Mouse (Mus musculus) ES-E14 (cell line): ENCODE data around the gene Ezh1. TPM values are rescaled to one million over a fixed set of nuclear protein-coding genes. Genes with fewer than 3 reads are reported as not detected.

Experiments used
- DNase-seq: peaks from one replicate; pipeline ENCODE4 v3.0.0-alpha.2; 2013; ENCODE audit warnings: low read depth, low spot score
- H3K27ac ChIP-seq: 2 replicates; pipeline ENCODE4 v1.5.1; 2012; ENCODE audit warnings: low read depth, mild to moderate bottlenecking, low read length, moderate library complexity, mixed read lengths; ENCODE audit not compliant: poor library complexity, insufficient read depth, severe bottlenecking
- H3K36me3 ChIP-seq: 2 replicates; pipeline ENCODE4 v1.6.1; 2012; ENCODE audit warnings: mild to moderate bottlenecking, low read length, moderate library complexity, mixed read lengths; ENCODE audit not compliant: control insufficient read depth, poor library complexity, insufficient read depth, severe bottlenecking
- H3K4me1 ChIP-seq, 2 experiments: fragments of 150-350 bp in 1 of 2; sonication (generic) in 1 of 2; 2 replicates each; pipeline ENCODE4 v1.6.1; 2012; ENCODE audit warnings: low read length in 2 of 2, mild to moderate bottlenecking in 1 of 2, mixed read lengths in 1 of 2; ENCODE audit not compliant: control insufficient read depth in 2 of 2, insufficient read depth in 2 of 2, poor library complexity in 1 of 2
- H3K4me3 ChIP-seq, 2 experiments: fragments of 150-350 bp in 1 of 2; sonication (generic) in 1 of 2; 2 replicates each; pipeline ENCODE4 v1.5.1; 2012; ENCODE audit warnings: low read length in 2 of 2, low read depth in 1 of 2, mild to moderate bottlenecking in 1 of 2, mixed read lengths in 1 of 2; ENCODE audit not compliant: insufficient read depth in 1 of 2, poor library complexity in 1 of 2, severe bottlenecking in 1 of 2
- H3K9ac ChIP-seq: 2 replicates; pipeline ENCODE4 v1.6.1; 2012; ENCODE audit warnings: low read depth, mild to moderate bottlenecking, low read length, mixed read lengths; ENCODE audit not compliant: poor library complexity, insufficient read depth, severe bottlenecking
- H3K9me3 ChIP-seq: fragments of 150-350 bp; sonication (generic); 2 replicates; pipeline ENCODE4 v1.6.1; 2012; ENCODE audit warnings: low read depth, mild to moderate bottlenecking, low read length; ENCODE audit not compliant: control insufficient read depth, insufficient read depth
- CHD2 ChIP-seq: IDR thresholded peaks from 2 replicates; pipeline ENCODE4 v1.6.1; 2014; ENCODE audit warnings: mild to moderate bottlenecking, low read depth, low read length, inconsistent platforms
- HCFC1 ChIP-seq: IDR thresholded peaks from 2 replicates; pipeline ENCODE4 v1.6.1; 2012; ENCODE audit warnings: low read length, inconsistent platforms, borderline replicate concordance; ENCODE audit not compliant: insufficient read depth
- MAFK ChIP-seq: IDR thresholded peaks from 2 replicates; pipeline ENCODE4 v1.6.1; 2014; ENCODE audit warnings: mild to moderate bottlenecking, low read depth, low read length, inconsistent platforms; ENCODE audit not compliant: insufficient read depth
- ZC3H11A ChIP-seq: IDR thresholded peaks from 2 replicates; pipeline ENCODE4 v1.6.1; 2012; ENCODE audit warnings: low read depth, mild to moderate bottlenecking, inconsistent platforms, low read length, borderline replicate concordance
- ZNF384 ChIP-seq: IDR thresholded peaks from 2 replicates; pipeline ENCODE4 v1.6.1; 2012; ENCODE audit warnings: low read depth, low read length, inconsistent platforms
- in situ Hi-C, 2 experiments: fragments of 600-800 bp; cut with MboI; formaldehyde crosslinking; loops; one replicate each; pipeline ENCODE4 v1.15.1; 2025; ENCODE audit warnings: low sequenced_read_pairs in 2 of 2, inconsistent platforms in 1 of 2; ENCODE audit not compliant: unreplicated experiment in 2 of 2
- total RNA-seq: library from RNA; depleted of rRNA; stranded (reverse); fragments of 300-350 nt; gene quantifications from 2 replicates; pipeline ENCODE4 v1.2.3, GENCODE M21; 2012

Gene Ezh1
- total RNA-seq, 1 experiment, result 18.3 TPM

- in situ Hi-C loops, result no loop called here
- TF ChIP-seq HCFC1 (no peak), CHD2 (no peak), ZC3H11A (no peak), ZNF384 (no peak), MAFK (no peak)
- Histone ChIP-seq H3K9me3 (no peaks in the 10 kb centered on the region), H3K27ac (no peak overlapping the region), H3K9ac (no peak overlapping the region), H3K4me1 (peaks cover 0 to 28% of the 10 kb centered on the region in 2 experiments; a peak in 2 of 4 replicates), H3K36me3 (peaks cover 9% of the 10 kb centered on the region; the same call in 1 of the 2 replicates), H3K4me3 (no peak overlapping the region)
- no peak for DNase-seq
Measured at GRCm38 (mm10) chr11:101191919-101192470, 34.3 kb downstream of the Ezh1 start.

GRCm38 (mm10) chr11:101190913-101191907 lies 35.1 kb downstream of the Ezh1 start:
- Histone ChIP-seq H3K4me1 (peaks cover 0 to 28% of the 10 kb centered on the region in 2 experiments; a peak in 2 of 4 replicates), H3K9me3 (no peaks in the 10 kb centered on the region), H3K9ac (no peak overlapping the region), H3K4me3 (no peak overlapping the region), H3K36me3 (peaks cover 9% of the 10 kb centered on the region; the same call in 1 of the 2 replicates), H3K27ac (no peak overlapping the region)
- in situ Hi-C loops, result no loop called here
- DNase-seq, result no peak
- TF ChIP-seq HCFC1 (no peak), MAFK (no peak), CHD2 (no peak), ZC3H11A (no peak), ZNF384 (no peak)

- in situ Hi-C loops, result no loop called here
- DNase-seq, result no peak
- TF ChIP-seq ZNF384 (no peak), MAFK (no peak), HCFC1 (no peak), ZC3H11A (no peak), CHD2 (no peak)
- Histone ChIP-seq H3K4me3 (no peak overlapping the region), H3K9me3 (no peaks in the 10 kb centered on the region), H3K9ac (no peak overlapping the region), H3K36me3 (peaks cover 7% of the 10 kb centered on the region; the same call in 1 of the 2 replicates), H3K4me1 (peaks cover 0 to 28% of the 10 kb centered on the region in 2 experiments; a peak in 2 of 4 replicates), H3K27ac (no peak overlapping the region)
Measured at GRCm38 (mm10) chr11:101190181-101190912, 35.9 kb downstream of the Ezh1 start.

- in situ Hi-C loops, result no loop called here
- DNase-seq, result no peak
- no peak overlapping the region for H3K27ac ChIP-seq
Measured at GRCm38 (mm10) chr11:101189495-101190180, 36.6 kb downstream of the Ezh1 start.

More at GRCm38 (mm10) chr11:101189495-101190180, 36.6 kb downstream of the Ezh1 start:
- no peak for TF ChIP-seq ZNF384
- TF ChIP-seq HCFC1, result no peak
- TF ChIP-seq ZC3H11A, result no peak
- TF ChIP-seq MAFK, result no peak
- TF ChIP-seq CHD2, result no peak
- Histone ChIP-seq H3K4me3 (no peak overlapping the region), H3K4me1 (peaks cover 0 to 28% of the 10 kb centered on the region in 2 experiments; a peak in 2 of 4 replicates), H3K9ac (no peak overlapping the region), H3K36me3 (peaks cover 7% of the 10 kb centered on the region; the same call in 1 of the 2 replicates), H3K9me3 (no peaks in the 10 kb centered on the region)
